Mouse (Mus musculus) inflammation-experienced regulatory T-cells, adult 6 months (primary cell): ENCODE data around the gene Tex46. TPM values are rescaled to one million over a fixed set of nuclear protein-coding genes. Genes with fewer than 3 reads are reported as not detected.

Experiments
- ATAC-seq: one replicate; pipeline ENCODE4 v1.8.0; 2017
- polyA plus RNA-seq, 3 experiments: library from polyadenylated mRNA; unstranded; fragments of 100-300 nt; shearing (Covaris generic); gene quantifications; one replicate each; pipeline ENCODE4 v1.2.1; 2017

Gene Tex46
- polyA plus RNA-seq, 3 experiments from 2014 or later = not detected

- no peak for ATAC-seq
Measured at GRCm38 (mm10) chr4:136631237-136631994, 21.2 kb downstream of the Tex46 start.

- no peak for ATAC-seq
Measured at GRCm38 (mm10) chr4:136635995-136636394, 25.8 kb downstream of the Tex46 start.

DNA sequence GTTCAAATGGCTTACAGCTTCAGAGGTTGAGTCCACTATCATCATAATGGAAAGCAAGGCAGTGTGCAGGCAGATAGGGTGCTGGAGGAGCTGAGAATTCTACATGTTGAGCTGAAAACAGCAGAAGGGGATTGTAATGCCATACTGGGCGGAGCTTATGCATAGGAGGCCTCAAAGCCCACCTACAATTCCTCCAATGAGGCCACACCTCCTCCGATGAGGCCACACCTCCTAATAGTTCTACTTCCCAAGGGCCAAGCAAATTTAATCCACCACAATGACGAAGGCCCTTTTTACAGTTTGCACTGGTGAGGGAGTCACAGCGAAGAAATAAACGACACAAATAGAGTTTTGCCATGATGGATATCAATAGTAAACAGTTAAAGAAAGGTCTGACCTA lies 26.3 kb downstream of the Tex46 start:
- ATAC-seq = no peak

GRCm38 (mm10) chr4:136636983-136637562 lies 26.8 kb downstream of the Tex46 start:
- ATAC-seq = no peak

DNA sequence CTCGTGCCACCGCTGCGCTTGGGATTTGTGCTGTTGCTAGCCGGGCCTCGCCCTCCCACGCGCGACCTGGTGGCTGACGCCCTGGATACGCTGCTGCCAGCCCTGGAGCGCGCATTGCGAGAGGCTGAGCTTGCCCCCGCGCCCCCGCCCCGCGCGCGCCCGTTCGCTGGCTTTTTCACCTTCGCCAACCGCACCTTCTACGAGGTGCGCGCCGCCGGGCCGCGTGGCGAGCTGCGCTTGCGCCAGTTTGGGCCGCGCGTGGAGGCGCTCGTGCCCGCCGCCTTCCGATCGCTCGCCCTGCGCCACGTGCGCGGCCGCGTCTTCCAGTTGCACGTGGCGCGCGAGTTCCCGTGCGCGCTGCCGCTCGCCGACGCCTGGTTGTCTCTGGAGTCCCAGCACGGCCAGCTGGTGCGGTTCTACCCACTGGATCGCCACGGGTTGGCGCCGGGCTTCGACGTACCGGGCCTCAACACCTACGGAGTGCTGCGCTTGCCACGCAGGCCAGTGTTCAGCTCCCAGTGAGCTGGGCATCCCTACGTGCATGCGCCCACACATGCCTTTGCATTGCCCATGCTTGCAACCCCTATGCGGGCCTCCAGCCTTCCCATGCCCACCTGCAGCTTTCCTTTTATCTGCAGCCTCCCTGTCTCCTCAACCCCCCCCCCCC lies 27.5 kb downstream of the Tex46 start:
- no peak for ATAC-seq

DNA sequence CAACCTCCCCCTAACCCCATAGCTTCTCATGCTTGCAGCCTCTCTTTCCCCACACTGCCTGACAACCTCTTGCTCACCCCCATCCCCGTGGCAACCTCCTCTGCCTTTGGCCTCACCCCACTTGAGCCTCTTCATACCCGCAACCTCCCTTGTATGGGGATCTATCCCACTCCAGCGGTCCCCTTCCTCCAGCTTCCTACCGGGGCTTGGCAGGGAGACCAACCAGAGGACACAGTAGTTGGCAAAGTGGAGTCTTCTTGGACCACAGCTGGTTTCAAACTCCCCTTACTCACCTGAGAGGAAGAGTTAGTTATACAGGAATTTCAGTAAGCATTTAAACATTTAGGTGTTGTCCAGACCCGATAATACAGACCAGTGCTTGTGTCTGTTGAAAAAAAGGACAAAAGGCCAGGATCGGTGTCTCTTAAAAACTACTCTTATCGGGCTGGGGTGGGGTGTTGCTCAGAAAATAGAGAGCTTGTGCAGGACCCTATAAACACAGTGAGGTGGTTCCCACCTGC lies 28.1 kb downstream of the Tex46 start:
- no peak for ATAC-seq

GRCm38 (mm10) chr4:136638890-136639289 lies 28.7 kb downstream of the Tex46 start:
- no peak for ATAC-seq

- ATAC-seq = no peak
Measured at GRCm38 (mm10) chr4:136648922-136649479, 38.8 kb downstream of the Tex46 start.

DNA sequence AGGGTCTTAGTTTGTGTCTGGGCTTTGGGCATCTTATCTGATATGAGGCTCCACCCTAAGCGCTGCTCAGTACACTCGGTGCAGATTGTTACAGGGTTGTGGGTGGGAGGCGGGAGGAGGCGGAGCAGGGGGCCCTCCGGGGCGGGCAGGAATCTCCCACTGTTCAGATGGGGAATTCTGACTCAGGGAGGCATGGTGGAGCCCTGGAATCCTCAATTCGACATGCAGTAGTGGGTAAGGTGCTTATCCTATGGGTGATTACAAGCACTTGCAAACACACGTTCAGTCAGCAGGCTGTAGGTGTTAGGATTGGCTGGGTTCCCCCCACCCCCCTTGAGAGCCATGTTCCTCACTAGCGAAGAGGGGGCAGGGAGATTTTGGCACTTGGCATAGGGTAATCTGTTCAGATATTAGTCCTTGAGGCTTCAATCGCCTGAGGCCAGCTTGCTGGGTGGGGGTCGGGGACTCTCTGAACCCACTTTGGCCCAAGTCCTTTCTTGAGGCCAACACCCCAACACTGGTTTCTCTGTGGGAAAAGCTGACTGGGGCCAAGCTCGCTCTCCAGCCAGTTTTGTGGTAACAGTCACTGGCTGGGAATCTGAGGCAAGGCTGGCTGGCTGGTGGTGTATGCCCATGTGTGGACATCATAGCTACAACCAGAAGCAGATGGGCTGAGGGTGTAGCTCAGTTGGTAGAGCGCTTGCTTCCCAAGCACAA lies 39.4 kb downstream of the Tex46 start:
- ATAC-seq = no peak

- ATAC-seq = no peak
Measured at GRCm38 (mm10) chr4:136650261-136650660, 40.0 kb downstream of the Tex46 start.

DNA sequence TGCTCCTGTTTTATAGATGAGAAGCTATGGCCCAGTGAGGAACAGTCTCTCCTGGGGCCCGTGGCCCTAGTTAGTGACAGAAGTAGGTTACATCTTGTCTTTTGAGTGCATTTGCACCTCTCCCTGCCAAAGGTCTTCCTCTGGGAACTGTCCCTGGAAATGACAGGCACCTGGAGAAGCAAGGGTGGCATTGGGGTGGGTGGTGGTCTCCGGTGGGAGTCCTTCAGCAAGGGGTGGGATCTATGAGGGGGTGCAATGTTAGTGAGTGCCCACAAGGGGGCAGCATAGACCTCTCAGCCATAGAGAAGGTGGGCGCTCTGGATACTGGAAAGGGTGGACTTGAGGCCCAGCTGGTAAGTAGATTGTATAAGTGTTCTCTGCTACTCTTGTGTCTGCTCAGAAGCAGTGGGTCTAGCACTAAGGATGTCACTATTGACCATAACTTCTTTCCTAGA lies 41.1 kb downstream of the Tex46 start:
- ATAC-seq = no peak

- ATAC-seq = no peak
Measured at GRCm38 (mm10) chr4:136651882-136652527, 41.8 kb downstream of the Tex46 start.

- no peak for ATAC-seq
Measured at GRCm38 (mm10) chr4:136652528-136652910, 42.3 kb downstream of the Tex46 start.

DNA sequence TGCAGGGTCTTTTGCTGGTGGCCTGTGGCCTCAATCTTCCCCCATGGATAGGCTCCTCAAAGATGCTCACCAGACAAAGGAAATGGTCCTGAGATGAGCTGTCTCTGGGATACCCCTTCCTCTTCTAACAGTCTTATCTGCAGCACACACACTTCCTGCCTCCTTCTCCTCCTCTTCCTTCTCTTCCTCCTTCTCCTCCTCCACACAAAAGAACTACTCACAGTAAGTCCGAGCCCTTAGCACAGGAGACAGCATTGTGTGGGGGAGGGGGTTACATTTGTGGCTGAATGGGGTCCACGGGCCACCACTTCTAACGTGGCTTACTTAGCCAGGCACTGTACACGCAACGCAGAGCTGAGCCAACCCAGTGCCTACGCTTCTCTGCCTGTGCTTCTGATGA lies 42.8 kb downstream of the Tex46 start:
- no peak for ATAC-seq

DNA sequence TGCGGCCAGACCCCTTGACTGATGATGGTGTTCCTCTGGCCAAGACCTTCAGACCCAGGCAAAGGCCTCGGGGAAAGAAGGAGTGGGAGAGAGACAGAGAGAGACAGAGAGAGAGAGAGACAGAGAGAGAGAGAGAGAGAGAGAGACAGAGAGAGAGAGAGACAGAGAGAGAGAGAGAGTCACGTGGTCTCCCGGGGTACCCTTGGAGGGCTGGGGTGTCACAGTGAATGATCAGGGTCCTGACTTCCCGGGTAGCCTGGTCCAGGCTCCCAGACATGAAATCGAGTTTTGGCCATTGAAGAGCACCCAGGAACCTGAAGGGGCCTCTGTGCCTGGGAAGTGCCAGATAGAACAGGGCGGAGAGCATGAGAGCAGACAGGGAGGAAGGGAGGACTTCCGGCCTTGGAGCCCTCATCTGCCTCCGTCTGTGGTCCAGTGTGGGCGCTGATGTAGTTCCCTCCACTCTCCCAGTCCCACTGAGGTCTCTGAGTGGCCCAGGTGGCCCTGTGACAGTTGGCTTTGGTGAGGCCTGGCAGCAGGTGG lies 43.5 kb downstream of the Tex46 start:
- no peak for ATAC-seq

DNA sequence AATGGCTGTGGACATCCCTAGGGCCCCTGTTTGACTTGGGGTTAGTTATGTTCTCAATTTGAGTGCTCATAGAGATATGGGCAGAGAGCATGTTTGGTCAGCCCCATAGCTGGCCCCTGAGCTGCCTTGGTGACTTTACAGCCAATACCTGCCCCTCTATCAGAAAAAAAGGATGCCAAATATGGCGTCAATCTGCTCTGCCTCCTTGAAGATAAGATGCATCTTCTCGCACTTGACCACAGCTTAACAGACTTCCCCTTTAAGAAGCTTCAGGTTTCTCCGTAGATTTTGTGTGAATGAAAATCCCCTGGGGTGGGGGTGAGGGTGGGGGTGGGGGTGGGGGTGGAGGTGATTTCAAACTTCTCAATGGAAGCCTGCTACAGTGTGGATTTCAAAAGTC lies 47.7 kb downstream of the Tex46 start:
- ATAC-seq = no peak

Other genes with a start within 250 kb of the Tex46 start
- gene Htr1d, start 186.9 kb upstream of the Tex46 start, polyA plus RNA-seq = not detected
- gene 6030445D17Rik, start 148.2 kb upstream of the Tex46 start, polyA plus RNA-seq = under 1 TPM in 1 of 3 experiments, not detected in 2; 0.19 TPM
- gene Luzp1, start 140.7 kb upstream of the Tex46 start, polyA plus RNA-seq = 10 to 100 TPM in 1 of 3 experiments, 1 to 10 TPM in 2; 4.9 to 10.9 (median 5.6) TPM
- 10 to 100 TPM; 12.3 to 23.7 (median 23.2) TPM for gene Kdm1a, start 7.7 kb upstream of the Tex46 start, polyA plus RNA-seq
- gene Lactbl1, start 12.2 kb downstream of the Tex46 start, polyA plus RNA-seq = under 1 TPM in 1 of 3 experiments, not detected in 2; 0.16 TPM
- gene Ephb2, start 225.6 kb downstream of the Tex46 start, polyA plus RNA-seq = under 1 TPM in 1 of 3 experiments, not detected in 2; 0.05 TPM